Mouse (Mus musculus) heart, postnatal 25 days (tissue): ENCODE measurements around the gene Ado. TPM values are rescaled to one million over a fixed set of nuclear protein-coding genes. Genes with fewer than 3 reads are reported as not detected.

ENCODE experiments used
- total RNA-seq, 2 experiments: library from RNA; stranded (reverse); gene quantifications; 2 replicates each; pipeline ENCODE4 v1.2.3; 2021

The Ado gene
- total RNA-seq, 2 experiments from 2014 or later = 17.5 to 18.7 TPM

Other genes starting within 250 kb of the Ado start
- under 1 TPM; 0.39 to 0.61 TPM for gene Egr2, start 13.5 kb downstream of the Ado start, total RNA-seq